Mouse (Mus musculus) v-Abl transformed pro-B cells (cell line): ENCODE measurements at regions not wholly inside any gene's neighbourhood (a gene's known extent, or its start where the extent isn't known, plus 50 kb on each side); places are given as distances from the start of the nearest gene placed in this dataset.

Experiments
- in situ Hi-C, 2 experiments: fragments of 400-800 bp; cut with MboI; formaldehyde crosslinking; loops; one replicate each; pipeline ENCODE4 v1.15.1; 2025; ENCODE audit not compliant: unreplicated experiment in 2 of 2

- in situ Hi-C loops, result no loop called here
Measured at GRCm38 (mm10) chr2:114938416-114939147, 283.8 kb upstream of the Dph6 start.

DNA sequence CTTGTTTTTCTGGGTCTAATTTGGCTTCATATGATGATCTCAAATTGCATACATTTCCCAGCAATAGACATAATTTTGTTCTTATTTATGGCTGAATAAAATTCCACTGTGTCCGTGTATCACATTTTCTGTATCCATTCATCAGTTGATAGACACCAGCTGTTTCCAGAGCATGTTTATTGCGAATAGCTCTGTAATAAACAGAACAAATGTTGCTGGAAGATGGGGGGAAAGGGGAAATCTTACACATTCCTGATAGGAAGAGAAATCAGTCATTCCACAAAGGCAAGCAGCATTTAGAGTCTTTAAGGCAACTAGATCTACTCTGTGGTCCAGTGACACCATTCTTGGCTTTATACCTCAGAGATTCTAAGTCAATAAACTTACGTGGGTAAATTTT, 311.3 kb upstream of the Dph6 start:
- in situ Hi-C loops, result no loop called here

DNA sequence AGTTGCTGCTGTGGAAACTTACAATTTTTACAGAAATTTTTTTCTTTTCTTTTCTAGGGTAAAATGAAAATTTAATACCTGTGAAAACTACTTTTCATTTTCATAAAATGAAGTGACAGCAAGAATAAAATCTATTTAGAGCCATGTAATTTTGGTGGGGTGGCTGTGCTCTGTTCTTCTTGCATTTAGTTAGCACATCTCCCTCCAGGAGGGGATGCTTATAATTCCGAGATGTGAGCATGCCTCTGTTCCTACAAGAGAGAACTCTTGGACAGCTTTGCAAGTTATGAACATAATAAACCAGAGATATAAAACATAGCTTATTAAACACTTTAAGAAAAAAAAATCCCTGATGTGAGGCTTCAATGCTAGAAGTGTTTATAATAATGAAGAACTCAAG, 313.9 kb upstream of the Dph6 start:
- in situ Hi-C loops, result no loop called here

GRCm38 (mm10) chr2:114993419-114993818, 338.7 kb upstream of the Dph6 start:
- in situ Hi-C loops, result no loop called here

- in situ Hi-C loops, result no loop called here
Measured at GRCm38 (mm10) chr2:114993882-114994281, 339.1 kb upstream of the Dph6 start.

- in situ Hi-C loops, result no loop called here
Measured at GRCm38 (mm10) chr2:114994691-114995347, 340.1 kb upstream of the Dph6 start.

- in situ Hi-C loops, result no loop called here
Measured at GRCm38 (mm10) chr2:115013916-115014315, 359.2 kb upstream of the Dph6 start.

GRCm38 (mm10) chr2:115026777-115027176, 372.0 kb upstream of the Dph6 start:
- in situ Hi-C loops, result no loop called here

DNA sequence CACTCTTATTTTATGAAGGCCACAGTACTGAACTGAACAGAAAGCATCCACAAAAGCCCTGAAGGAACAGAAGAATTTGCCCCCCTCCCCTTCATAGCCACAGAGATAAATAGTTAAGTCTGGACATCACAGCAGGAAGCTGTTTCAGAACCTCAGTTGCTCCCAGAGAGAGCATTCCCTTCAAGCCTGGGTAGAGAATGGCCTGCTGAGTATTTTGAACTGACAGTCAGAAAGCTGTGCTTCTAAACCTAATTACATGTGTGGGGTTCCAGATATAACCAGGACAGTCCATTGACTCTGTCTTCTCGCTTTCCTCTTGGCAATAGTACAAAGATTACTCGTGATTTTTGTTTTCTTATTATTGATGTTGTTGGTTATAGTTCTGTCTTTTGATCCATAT, 376.4 kb upstream of the Dph6 start:
- in situ Hi-C loops, result no loop called here

- in situ Hi-C loops, result no loop called here
Measured at GRCm38 (mm10) chr2:115036205-115036604, 381.4 kb upstream of the Dph6 start.

DNA sequence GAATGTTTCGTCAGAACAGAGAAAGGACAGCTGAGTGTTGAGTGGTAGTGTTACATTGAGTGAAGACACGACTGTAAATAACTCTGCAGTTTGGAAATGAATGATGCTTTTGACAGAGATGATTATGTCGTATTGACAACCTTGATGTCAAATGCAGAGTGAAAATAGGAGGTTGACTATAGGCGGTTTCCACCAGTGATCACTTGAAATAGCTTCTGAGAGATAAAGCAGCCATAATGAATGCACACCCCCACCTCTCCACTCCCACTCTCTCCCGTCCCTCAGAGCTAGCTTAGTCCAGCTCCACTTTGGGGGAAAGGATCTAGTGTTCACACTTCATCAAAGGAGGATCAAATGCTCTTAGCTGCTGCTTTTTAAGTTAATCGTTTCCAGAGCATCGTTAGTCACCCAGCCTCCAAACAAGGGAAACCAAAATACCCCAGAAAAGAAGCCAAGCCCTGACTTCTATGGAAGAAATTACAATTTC, 387.6 kb upstream of the Dph6 start:
- in situ Hi-C loops, result no loop called here

- in situ Hi-C loops, result no loop called here
Measured at GRCm38 (mm10) chr2:115056327-115057070, 401.7 kb upstream of the Dph6 start.

GRCm38 (mm10) chr2:115057200-115057599, 402.4 kb upstream of the Dph6 start:
- in situ Hi-C loops, result no loop called here

DNA sequence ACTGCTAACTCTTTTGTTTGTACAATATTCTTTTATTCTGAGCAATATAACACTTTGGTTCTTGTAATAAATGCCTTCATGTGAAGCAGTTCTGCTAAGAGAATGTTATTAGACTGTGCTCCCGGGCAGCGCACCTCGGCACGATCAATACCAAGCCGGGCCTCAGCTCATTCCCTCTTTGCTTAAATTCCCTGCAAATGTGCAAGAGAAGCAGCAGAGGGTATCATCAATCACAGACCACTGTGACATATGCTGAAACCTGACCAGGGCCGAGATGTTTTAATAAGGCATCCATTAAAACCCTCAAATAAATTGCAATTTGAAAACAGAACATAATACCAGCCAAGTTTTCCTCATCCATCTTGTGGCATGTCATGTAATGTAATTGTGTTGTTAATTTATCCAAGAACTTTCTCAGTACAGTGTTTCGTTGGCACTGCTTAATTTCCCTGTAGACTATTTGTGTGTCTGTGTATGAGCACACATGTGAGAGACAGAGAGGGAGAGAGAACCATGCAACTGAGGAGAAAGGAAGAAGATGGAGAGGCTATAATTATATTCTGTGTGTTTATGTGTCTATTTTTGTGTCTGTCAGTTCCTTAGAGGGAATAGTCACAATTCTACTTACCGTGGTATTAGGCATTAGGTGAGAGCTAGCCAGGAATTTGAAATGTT, 412.9 kb upstream of the Dph6 start:
- in situ Hi-C loops, result no loop called here

DNA sequence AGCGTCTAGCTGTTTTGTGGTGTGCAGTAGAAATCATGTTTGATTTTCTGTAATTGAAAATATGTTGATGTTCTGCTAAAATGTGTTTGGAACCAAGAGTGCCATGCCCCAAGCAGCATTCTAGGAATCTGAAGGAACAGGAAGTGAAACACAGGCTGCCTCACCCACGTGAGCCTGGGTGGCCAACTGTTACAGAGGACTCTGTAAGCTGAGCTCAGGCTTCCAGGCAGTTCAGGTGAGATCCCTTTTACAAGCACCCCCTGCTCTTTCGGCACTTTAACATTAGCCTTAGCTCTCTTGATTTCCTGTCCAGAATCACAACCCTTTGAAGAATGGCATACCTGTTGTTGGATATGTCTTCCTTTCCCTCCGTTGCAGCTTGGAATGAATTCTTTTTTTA, 414.9 kb upstream of the Dph6 start:
- in situ Hi-C loops, result no loop called here

DNA sequence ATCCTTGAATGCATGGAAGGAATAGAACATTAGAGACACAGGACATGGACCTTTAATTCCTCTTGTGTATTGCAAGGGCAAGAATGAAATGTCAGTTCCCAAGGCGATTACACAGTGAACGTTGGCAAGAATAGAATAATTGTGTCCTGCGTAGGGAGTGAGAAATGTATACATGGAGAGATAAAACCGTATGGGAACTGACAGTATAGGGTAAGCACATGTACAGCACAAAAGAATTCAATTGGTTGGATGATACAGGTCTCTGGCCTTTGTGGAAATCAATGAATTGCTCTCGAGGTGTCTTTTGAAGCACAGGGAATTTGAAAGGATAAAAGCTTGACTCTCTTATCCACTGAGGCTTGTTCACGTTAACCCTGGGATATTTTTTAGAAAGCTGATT, 415.4 kb upstream of the Dph6 start:
- in situ Hi-C loops, result no loop called here

GRCm38 (mm10) chr2:115070666-115071065, 415.9 kb upstream of the Dph6 start:
- in situ Hi-C loops, result no loop called here

DNA sequence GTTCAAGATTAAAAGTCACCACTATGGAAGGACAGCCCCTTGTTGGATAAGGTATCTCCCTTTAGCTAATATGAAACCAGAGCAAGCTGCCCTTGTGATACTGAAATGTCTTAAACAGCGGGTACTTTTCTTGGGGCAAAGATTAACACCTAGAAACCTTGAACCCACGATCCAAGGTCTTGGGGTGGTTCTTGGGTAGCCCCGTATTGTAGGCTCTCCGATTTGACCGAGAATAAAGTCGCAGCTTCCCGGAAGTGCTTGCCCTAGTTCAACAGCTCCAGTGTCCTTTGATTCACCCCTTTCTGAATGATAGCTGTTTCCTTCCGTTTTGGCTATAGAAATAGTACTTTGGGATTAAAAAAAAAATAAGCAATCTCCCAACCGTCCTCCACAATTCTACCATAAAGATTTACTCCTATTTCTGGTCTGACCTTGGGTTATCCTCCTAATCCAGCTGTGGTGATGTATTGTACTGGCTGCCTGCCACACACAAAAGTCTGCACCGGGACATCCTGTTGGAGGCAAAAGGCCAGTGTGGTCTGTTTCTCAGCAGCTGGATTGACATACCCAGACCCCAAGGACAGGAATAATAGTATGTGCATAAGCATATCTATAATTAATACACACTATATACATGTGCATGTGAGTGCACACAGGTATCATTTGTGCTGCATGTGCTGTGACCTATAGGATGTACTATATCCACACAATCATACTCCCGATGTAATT, 427.0 kb upstream of the Dph6 start:
- in situ Hi-C loops, result no loop called here

GRCm38 (mm10) chr2:115082292-115082809, 427.6 kb upstream of the Dph6 start:
- in situ Hi-C loops, result no loop called here
